Mouse (Mus musculus) hindbrain, embryonic 14.5 days (tissue): ENCODE measurements around the gene Il2ra. TPM values are rescaled to one million over a fixed set of nuclear protein-coding genes. Genes with fewer than 3 reads are reported as not detected.

Source experiments
- ATAC-seq: fragments of 200-750 bp; cut with Nextera tagmentation; 2 replicates; pipeline ENCODE4 v1.8.0; 2017; ENCODE audit warnings: moderate number of reproducible peaks, mild to moderate bottlenecking, moderate TSS enrichment, moderate library complexity; ENCODE audit not compliant: low FRiP score
- DNase-seq: peaks from one replicate; pipeline ENCODE4 v3.0.0-alpha.2; 2015; ENCODE audit warnings: low spot score
- H3K27ac ChIP-seq: fragments of 300-500 bp; sonication (generic); 2 replicates; pipeline ENCODE4 v1.5.1; 2014; ENCODE audit warnings: mild to moderate bottlenecking, moderate library complexity
- H3K27me3 ChIP-seq: fragments of 300-500 bp; sonication (generic); 2 replicates; pipeline ENCODE4 v1.6.1; 2014; ENCODE audit warnings: mild to moderate bottlenecking, low read length, mixed read lengths; ENCODE audit not compliant: control insufficient read depth, insufficient read depth
- H3K36me3 ChIP-seq: fragments of 300-500 bp; sonication (generic); replicated peaks from 2 replicates; pipeline ENCODE4 v1.6.1; 2014; ENCODE audit not compliant: control insufficient read depth, insufficient read depth
- H3K4me1 ChIP-seq: fragments of 300-500 bp; sonication (generic); replicated peaks from 2 replicates; pipeline ENCODE4 v1.6.1; 2014; ENCODE audit warnings: antibody characterized with exemption, low read length, mixed read lengths; ENCODE audit not compliant: control insufficient read depth, insufficient read depth
- H3K4me2 ChIP-seq: fragments of 300-500 bp; sonication (generic); replicated peaks from 2 replicates; pipeline ENCODE4 v1.6.1; 2014; ENCODE audit warnings: mild to moderate bottlenecking, moderate library complexity
- H3K4me3 ChIP-seq: fragments of 300-500 bp; sonication (generic); replicated peaks from 2 replicates; pipeline ENCODE4 v1.5.1; 2014; ENCODE audit warnings: mild to moderate bottlenecking, low read length
- H3K9ac ChIP-seq: fragments of 300-500 bp; sonication (generic); 2 replicates; pipeline ENCODE4 v1.6.1; 2014
- H3K9me3 ChIP-seq: fragments of 300-500 bp; sonication (generic); 2 replicates; pipeline ENCODE4 v1.6.1; 2016; ENCODE audit warnings: low read length; ENCODE audit not compliant: control insufficient read depth
- WGBS: fragments of 180-500 bp; shearing (Covaris S2); extraction: QIAGEN DNeasy Blood & Tissue Kit; methylation state at CpG from one replicate; pipeline ENCODE4 v1.1.7; 2014; 5-methylcytosine and 5-hydroxymethylcytosine counted together
- polyA plus RNA-seq: library from polyadenylated mRNA; unstranded; fragments of >200 nt; fragmentation: Nextera tagmentation; extraction: Ambion mirVana; gene quantifications from 2 replicates; pipeline ENCODE4 v1.2.1, GENCODE M21; 2014

Il2ra gene
- polyA plus RNA-seq, 1 experiment from 2014 or later: not detected

- Histone ChIP-seq H3K36me3 (no peaks in the 10 kb centered on the region), H3K9me3 (no peaks in the 10 kb centered on the region), H3K9ac (no peak overlapping the region), H3K4me1 (no peaks in the 10 kb centered on the region), H3K4me3 (no peak overlapping the region), H3K27me3 (no peaks in the 10 kb centered on the region), H3K4me2 (no peak overlapping the region), H3K27ac (no peak overlapping the region)
- 96% methylated on average over 5 of the region's 5 CpGs for WGBS
- DNase-seq (no peak), ATAC-seq (no peak)
Measured at GRCm38 (mm10) chr2:11727574-11727973, 85.0 kb downstream of the Il2ra start.

- no peak overlapping the region for H3K27ac ChIP-seq
- no peak overlapping the region for H3K4me3 ChIP-seq
- H3K27me3 ChIP-seq: no peaks in the 10 kb centered on the region
- H3K9ac ChIP-seq: no peak overlapping the region
- no peaks in the 10 kb centered on the region for H3K4me1 ChIP-seq
- DNase-seq (no peak), ATAC-seq (no peak)
- no peak overlapping the region for H3K4me2 ChIP-seq
- no peaks in the 10 kb centered on the region for H3K36me3 ChIP-seq
- no peaks in the 10 kb centered on the region for H3K9me3 ChIP-seq
- WGBS: 69% methylated on average over 3 of the region's 3 CpGs
Measured at GRCm38 (mm10) chr2:11729091-11729490, 86.5 kb downstream of the Il2ra start.

- H3K27me3 ChIP-seq: no peaks in the 10 kb centered on the region
- H3K9ac ChIP-seq: no peak overlapping the region
Measured at GRCm38 (mm10) chr2:11732978-11733377, 90.4 kb downstream of the Il2ra start.

GRCm38 (mm10) chr2:11735853-11736252 is 93.2 kb downstream of the Il2ra start:
- Histone ChIP-seq H3K27me3 (no peaks in the 10 kb centered on the region), H3K27ac (no peak overlapping the region), H3K9me3 (no peaks in the 10 kb centered on the region), H3K4me3 (no peak overlapping the region), H3K36me3 (peaks cover 29% of the 10 kb centered on the region), H3K4me1 (no peaks in the 10 kb centered on the region), H3K9ac (no peak overlapping the region), H3K4me2 (no peak overlapping the region)
- ATAC-seq (no peak), DNase-seq (no peak)
- WGBS: 84% methylated on average over 6 of the region's 6 CpGs

More at GRCm38 (mm10) chr2:11732978-11733377, 90.4 kb downstream of the Il2ra start:
- no peak overlapping the region for H3K27ac ChIP-seq
- H3K4me2 ChIP-seq: no peak overlapping the region
- H3K4me3 ChIP-seq: no peak overlapping the region
- DNase-seq (no peak), ATAC-seq (no peak)
- WGBS: 67% methylated on average over 5 of the region's 5 CpGs
- no peaks in the 10 kb centered on the region for H3K9me3 ChIP-seq
- peaks cover 3% of the 10 kb centered on the region; the same call in 1 of the 2 replicates for H3K36me3 ChIP-seq
- H3K4me1 ChIP-seq: no peaks in the 10 kb centered on the region

GRCm38 (mm10) chr2:11738794-11739193 is 96.2 kb downstream of the Il2ra start:
- Histone ChIP-seq H3K9me3 (no peaks in the 10 kb centered on the region), H3K36me3 (peaks cover 58% of the 10 kb centered on the region), H3K4me3 (no peak overlapping the region), H3K27me3 (no peaks in the 10 kb centered on the region), H3K4me2 (no peak overlapping the region), H3K27ac (no peak overlapping the region), H3K9ac (no peak overlapping the region), H3K4me1 (no peaks in the 10 kb centered on the region)
- DNase-seq: no peak
- ATAC-seq: no peak
- WGBS: 88% methylated on average over 3 of the region's 3 CpGs

GRCm38 (mm10) chr2:11739516-11740051 is 97.0 kb downstream of the Il2ra start:
- H3K27ac ChIP-seq: no peak overlapping the region
- H3K4me1 ChIP-seq: no peaks in the 10 kb centered on the region
- DNase-seq (no peak), ATAC-seq (no peak)
- no peak overlapping the region for H3K4me3 ChIP-seq
- no peaks in the 10 kb centered on the region for H3K9me3 ChIP-seq
- H3K27me3 ChIP-seq: no peaks in the 10 kb centered on the region
- WGBS: 92% methylated on average over 4 of the region's 4 CpGs
- no peak overlapping the region for H3K9ac ChIP-seq
- H3K36me3 ChIP-seq: peaks cover 64% of the 10 kb centered on the region
- H3K4me2 ChIP-seq: no peak overlapping the region

Other genes with a start within 250 kb of the Il2ra start
- gene Pfkfb3, start 88.7 kb upstream of the Il2ra start, polyA plus RNA-seq: 27.6 and 32.0 TPM in 2 replicates
- 116 and 118 TPM in 2 replicates for gene Rbm17, start 38.7 kb upstream of the Il2ra start, polyA plus RNA-seq
- not detected in 2 replicates for gene Gm17490, start 16.5 kb upstream of the Il2ra start, polyA plus RNA-seq
- gene Il15ra, start 62.5 kb downstream of the Il2ra start, polyA plus RNA-seq: 1.4 and 1.5 TPM in 2 replicates
- gene Fbh1, start 134.8 kb downstream of the Il2ra start, polyA plus RNA-seq: 139 and 155 TPM in 2 replicates
- gene Ankrd16, start 135.1 kb downstream of the Il2ra start, polyA plus RNA-seq: 27.5 and 28.4 TPM in 2 replicates